Mouse (Mus musculus): ENCODE data around the gene Rnf123.
A peak's percentile ranks its signal among the peaks of the same experiment; 100 is the strongest.

The Rnf123 gene

DNA sequence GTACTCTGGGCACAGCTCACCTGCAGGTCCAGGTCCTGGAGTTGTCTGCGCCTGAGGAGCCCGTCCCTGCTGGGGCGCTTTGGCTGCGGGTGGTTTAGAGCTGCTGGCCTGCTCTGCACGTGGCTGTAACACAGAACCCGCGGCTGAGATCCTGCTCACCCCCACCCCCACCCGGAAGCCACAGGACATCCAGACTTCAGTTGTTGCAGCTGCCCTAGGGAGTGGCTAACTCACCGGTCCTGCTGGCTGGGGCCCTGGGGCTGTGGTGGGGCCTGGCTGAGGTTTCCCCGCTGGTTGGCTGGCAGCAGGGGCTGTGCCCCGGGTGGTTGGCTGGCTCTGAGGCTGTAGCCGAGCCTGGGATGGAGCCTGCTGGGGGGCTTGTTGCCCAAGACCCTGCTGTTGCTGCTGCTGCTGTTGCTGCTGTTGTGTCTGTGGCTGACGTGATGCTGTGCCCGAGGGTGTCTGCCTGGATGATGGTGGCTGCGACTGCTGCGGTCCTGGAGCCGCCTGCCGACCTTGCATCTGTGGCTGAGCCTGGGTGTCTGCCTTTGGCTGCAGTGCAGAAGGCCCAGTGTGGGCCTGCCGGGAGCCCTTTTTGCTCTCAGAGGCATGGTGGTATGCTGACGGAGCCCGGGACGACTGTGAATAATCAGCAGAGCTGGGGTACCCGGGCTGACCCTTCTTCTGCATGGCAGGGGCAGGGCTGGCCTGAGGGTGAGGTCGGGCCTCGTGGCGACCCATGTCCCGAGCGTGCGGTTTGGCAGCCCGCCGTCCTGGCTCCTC is 21.8 kb upstream of the Rnf123 start:
- no peak for DNase-seq (ENCODE audit: low spot score in 2 of 2)

GRCm38 (mm10) chr9:108099619-108100018 is 16.5 kb upstream of the Rnf123 start:
- no peak for DNase-seq (ENCODE audit: low spot score in 2 of 2)

DNA sequence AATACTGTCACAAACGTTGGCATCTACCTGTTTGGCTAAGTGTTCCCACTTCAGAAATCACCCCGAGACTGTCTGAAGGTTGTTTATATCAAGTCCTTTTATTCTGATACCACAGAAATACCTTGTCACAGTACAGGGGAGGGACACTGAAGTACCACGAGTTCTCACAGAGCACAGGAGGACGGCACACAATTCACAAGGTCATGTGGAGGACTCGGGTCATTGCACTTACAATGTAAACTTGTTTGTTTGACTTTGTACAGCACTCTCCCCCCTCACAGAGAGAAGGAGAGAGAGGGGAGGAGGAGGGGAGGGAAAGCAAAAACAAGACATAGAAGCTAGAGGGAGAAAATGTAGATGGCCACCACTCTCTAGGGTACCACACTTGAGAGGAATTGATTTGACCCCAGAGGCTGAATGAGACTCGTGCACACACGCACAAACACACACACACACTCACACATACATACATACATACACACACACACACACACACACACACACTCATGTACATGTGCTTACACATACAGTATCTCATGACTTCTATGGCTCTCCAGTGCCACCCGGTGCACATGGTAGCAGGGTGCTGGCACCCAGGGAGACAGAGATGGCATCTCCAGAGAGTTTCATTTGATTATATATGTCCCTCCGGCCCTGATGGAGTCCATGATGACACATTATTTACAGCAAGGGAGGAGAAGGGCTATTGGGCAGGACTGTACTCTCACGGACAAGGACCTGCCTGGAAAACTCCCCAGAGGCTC is 13.0 kb upstream of the Rnf123 start:
- DNase-seq (ENCODE audit: low spot score in 2 of 2) = no peak

GRCm38 (mm10) chr9:108095518-108095917 is 12.4 kb upstream of the Rnf123 start:
- DNase-seq (ENCODE audit: low spot score in 2 of 2) = no peak

DNA sequence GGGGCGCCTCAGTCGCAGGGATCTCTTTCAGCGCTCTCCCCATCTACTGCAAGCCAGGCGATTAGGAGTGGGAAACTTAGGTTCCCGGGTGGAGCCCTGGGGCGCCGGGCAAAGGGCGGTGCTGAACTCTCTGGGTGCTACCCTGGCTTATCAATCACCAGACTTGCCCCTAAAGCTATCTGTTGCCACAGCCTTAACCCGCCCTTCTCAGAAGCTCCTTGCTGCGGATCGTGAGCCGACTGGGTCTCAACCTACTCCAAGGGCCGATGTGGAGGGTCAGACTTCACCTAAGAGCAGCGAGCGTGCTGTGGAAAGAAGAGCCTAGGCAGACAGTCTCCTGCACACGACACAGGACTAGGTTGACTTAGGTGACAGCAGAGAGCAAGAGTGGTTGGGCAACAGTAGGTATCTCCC is 11.9 kb upstream of the Rnf123 start:
- DNase-seq (ENCODE audit: low spot score in 2 of 2) = no peak

DNA sequence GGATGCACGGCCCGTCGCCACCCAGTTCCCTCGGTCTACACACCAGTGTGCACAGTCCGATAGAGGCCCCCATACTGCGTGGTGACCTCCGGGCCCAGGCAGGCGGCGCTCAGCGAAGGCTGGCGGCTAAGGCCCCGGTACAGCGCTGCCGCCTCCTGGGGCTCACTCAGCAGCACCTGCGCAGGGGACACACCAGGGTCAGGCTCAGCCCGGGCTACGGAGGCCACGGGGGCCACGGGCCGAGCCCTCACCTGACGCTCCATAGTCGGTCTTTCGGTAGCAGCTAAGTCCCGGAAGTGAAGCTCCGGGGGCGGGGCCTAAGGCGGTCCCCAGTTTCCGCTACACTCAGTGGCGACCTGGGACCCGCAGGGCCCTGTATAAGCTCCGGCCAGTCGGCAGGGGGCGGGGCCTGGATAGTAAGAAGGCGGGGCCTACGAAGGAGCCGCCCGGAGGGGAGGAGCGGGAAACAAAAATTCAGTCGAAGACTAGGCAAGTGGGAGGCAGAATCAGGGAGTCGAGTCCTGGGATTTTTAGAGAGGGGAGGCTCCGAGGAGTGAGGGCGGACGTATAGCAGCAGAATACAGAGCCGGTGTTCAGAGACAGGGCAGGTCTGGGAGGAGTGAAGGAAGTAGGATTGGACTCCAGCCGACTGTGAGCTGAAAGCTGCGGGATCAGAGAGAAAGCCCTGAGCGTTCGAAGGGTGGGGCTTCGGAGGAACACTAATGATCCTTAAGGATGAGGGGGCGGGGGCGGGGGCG is 11.2 kb upstream of the Rnf123 start, which contains the start of gene Apeh:
Apeh (minus strand) TSS at position 423 of the 758 bp plus-strand sequence.
- DNase-seq (ENCODE audit: low spot score in 2 of 2) = peak; percentile 86 to 90

DNA sequence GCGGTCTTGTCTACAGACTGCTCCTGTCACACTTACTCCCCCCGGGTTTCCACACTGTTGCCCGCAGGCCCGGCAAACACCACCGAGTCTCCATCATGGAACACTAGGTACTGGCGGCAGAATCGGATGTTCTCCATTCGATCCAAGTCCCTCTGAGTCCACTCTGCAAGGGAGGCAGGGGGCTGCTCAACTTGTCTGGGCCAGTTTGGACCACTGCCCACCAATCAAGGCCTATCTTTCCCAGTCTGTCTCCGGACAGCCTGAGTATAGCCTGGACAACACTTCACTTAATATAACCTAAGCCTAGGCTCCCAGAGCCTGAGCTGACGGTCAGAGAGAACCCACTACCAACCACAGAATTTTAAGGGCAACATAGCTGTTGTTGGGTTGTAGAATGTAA is 10.4 kb upstream of the Rnf123 start:
- DNase-seq (ENCODE audit: low spot score in 2 of 2) = no peak

DNA sequence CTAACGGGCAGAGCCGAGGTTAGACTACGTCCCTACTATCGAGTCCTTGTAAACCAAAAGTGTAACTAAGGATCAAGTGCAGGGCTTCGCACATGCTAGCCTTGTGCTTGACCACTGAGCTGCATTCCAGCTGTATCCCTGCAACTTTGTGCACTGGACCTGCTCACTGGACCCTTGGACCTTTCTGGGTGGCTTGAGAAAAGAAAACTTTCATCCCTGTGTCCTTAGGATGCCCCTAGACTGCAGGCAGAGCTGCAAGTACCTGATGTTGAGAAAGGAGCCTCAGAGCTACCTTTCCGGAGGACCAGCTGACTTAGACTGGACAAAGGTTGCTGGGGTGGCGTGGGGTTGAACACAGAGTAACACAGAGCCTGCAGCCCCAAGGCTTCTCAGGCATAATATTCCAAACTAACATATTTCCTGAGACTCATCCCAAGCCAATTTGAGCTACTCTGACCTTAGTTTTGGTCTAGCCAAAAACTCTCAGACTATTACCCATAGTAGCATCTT is 7.5 kb upstream of the Rnf123 start:
- no peak for DNase-seq (ENCODE audit: low spot score in 2 of 2)

- DNase-seq (ENCODE audit: low spot score in 2 of 2) = no peak
Measured at GRCm38 (mm10) chr9:108085261-108085660, 2.1 kb upstream of the Rnf123 start.

DNA sequence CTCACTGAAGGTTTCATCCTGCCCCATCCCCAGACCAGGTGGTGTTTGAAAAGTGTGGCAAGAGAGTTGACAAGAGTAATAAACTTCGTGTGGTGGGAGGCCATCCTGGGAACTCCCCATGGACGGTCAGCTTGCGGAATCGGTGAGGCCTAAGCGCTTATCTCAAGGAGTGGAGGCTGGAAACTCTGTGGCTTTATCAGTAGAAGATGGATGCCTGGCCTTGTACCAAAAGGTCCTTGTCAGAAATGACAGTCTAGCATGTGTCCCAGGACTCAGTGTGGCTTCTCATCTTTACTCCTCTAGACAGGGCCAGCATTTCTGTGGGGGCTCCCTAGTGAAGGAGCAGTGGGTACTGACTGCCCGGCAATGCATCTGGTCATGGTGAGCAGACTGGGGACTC is 415 bp upstream of the Rnf123 start:
- no peak for DNase-seq (ENCODE audit: low spot score in 2 of 2)

GRCm38 (mm10) chr9:108082549-108082948 is 597 bp downstream of the Rnf123 start:
- no peak for DNase-seq (ENCODE audit: low spot score in 2 of 2)

DNA sequence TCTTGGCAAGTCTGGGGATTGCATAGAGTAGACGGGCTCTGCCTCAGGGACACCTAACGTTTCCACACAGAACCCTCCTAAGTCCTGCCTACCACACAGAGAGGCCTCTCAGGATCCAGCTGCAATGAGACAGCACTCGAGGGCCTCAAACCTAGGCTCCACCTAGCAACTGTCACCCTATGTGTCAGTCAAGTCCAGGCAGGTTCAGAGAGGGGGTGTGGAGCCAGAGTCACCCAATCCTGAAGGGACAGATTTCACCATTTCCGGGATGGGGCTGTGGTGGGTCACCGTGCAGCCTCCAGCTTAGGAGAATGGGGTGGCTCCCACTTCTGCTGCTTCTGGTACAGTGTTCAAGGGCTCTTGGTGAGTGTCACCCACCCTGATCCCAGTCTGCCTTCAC is 3.0 kb downstream of the Rnf123 start, which contains the start of gene Mst1:
Mst1 (plus strand) TSS at position 269 of the 400 bp plus-strand sequence.
- DNase-seq (ENCODE audit: low spot score in 2 of 2) = no peak

DNA sequence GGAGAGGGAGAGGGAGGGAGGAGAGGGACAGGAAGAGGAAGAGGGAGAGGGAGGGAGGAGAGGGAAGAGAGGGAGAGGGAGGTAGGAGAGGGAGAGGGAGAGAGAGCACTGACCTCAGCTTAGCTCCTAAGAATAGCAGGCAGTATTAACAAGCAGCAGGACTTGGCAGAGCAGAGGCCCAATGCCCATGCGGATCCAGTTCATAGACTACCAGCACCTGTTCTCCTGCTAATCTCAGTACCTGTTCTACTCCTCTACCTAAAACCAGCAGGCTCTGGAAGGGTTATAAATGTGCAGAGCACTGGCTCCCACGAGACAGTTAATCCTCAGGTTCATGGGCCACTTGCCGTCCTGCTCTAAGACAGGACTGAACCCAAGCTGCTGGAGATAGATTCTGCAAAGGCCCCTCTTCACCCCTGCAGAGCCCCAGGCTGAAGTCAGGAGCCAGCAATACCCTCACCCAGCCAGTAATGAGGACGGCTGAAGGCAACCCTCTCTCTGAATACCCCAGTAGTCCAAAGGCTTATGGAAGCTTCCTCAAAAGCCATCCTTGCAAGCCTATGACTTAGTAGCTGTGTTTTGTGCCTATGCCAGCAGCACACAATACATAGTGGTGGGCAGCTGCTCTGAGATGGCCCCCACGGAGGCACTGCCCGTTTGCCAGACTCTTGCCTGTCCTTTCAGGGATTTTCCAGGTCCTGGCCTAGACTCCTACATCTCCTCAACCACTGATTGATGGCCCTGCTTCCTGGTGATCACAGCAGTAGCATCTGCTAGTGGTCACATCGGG is 9.8 kb downstream of the Rnf123 start:
- DNase-seq (ENCODE audit: low spot score in 2 of 2) = no peak

DNA sequence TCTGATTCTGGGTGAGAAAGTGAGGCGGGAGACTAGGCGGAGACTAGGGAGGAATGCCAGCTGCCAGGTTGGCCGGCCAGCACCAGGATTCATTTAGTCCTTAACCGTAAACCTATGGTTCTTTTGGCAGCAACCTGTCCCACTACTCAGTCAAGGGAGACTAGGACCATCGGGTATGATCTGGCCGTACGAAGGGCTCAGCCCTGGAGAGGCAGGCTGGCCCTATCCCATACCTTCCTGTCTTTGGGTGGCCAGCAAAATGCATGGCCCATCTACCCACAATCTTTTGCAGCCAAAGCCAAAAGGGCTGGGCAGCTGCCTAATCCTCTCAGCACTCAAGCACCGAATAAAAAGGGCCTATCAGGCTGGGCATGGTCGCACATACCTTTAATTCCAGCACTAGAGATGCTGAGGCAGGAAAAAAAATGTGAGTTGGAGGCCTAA is 10.6 kb downstream of the Rnf123 start:
- DNase-seq (ENCODE audit: low spot score in 2 of 2) = no peak

DNA sequence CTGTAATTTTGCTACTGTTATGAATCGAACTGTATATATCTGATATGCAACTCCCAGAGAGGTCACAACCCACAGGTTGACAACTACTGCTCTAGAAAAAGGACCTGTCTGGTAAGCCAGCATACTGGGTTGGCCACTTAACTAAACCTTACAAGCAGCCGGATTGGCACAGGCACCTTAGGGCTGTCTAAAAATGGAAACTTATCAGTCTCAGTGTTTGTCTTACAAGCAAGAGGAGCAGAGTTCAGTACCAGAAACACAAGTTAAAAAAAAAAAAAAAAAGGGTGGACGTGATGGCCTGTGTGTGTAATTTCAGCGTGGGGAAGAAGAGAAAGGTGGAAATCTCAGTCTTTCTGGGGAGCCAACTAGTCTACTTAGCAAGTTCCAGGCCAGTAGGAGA is 11.3 kb downstream of the Rnf123 start:
- DNase-seq (ENCODE audit: low spot score in 2 of 2) = no peak

GRCm38 (mm10) chr9:108069529-108069928 is 13.6 kb downstream of the Rnf123 start:
- DNase-seq (ENCODE audit: low spot score in 2 of 2) = no peak

DNA sequence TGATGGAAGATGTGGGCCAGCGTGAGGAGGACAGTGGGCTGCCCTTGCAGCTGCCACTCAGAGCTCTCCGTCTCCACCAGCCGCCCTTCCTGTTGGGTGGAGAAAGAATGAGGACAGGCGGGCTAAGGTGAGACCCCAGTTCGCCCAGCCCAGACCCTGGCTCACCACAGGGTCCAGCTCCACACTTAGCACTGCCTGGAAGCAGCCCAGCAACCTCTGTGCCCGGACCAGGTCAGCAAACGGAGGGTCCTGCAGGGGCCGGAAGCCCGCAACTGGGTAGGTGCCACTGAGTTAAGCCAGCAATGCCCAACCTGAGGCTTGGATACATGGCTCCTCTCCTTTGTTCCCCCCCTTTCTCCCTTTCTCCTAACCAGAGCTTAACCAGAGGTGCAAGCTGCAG is 14.1 kb downstream of the Rnf123 start:
- DNase-seq (ENCODE audit: low spot score in 2 of 2) = no peak

DNA sequence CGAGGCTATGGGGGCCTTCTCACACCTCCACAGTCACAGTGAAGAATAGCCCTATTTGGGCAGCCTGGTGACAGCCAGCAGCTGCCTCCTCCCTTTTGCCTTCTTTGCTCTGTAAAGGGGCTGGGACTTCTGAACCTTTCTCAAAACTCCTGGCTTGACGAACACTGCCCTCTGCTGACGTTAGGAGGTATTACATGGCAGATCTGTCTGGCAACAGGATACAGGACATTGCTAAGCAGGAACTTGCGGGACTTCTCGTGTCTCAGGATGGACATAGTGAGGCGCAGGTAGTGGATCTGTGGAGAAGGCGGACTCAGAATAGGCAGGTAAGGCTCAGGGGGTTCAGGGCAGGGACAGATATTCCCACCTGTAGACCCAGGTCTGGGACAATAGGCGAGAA is 15.2 kb downstream of the Rnf123 start:
- DNase-seq (ENCODE audit: low spot score in 2 of 2) = peak in 1 of 2 experiments; percentile 74

GRCm38 (mm10) chr9:108067199-108067598 is 15.9 kb downstream of the Rnf123 start:
- no peak for DNase-seq (ENCODE audit: low spot score in 2 of 2)

DNA sequence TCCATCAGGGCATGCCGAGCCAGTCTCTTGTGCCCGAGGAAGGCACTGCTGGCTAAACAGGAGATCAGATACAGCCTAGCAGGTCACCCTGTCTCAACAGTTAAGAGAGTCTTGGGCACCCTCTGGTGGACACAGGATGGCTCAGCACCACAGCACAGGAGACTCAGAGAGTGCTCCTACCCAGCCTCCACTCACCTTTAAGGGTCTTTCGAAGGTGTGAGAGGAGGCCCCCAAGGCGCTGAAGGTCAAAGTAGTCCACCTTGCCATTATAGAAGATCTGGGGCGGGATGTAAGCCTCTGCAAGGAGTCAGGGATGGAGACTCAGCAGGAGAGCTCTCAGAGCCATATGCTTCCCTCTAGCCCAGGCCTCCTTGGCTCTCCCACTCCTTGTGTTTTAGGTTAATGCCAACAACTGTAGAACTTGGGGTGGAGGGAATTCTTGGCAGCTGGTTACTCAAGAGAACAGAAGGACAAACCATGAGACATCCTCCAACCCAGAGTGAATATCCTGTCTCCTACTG is 17.6 kb downstream of the Rnf123 start:
- peak in 1 of 2 experiments; percentile 64 for DNase-seq (ENCODE audit: low spot score in 2 of 2)

DNA sequence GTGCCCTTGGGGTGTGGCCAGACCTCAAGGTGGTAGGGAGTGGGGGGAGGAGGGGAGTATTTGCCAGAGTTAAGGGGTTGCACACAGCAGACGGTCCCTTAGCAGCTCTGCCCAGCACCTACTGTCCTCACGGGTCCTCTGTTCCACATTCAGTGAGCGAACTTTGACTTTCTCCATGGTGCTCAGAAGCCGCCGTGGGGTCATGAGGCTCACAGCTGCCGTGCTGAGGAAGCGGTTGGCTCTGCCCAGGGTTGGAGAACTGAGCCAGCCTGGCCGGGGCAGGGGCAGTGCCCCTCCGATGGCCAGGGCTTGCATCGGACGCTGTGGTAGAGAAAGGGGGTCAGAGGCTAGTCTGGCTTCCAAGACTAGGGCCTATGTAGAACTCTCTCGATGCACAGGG is 19.8 kb downstream of the Rnf123 start:
- no peak for DNase-seq (ENCODE audit: low spot score in 2 of 2)
